Mouse (Mus musculus) stomach, postnatal 0 days (tissue): ENCODE measurements around the gene Serhl. TPM values are rescaled to one million over a fixed set of nuclear protein-coding genes. Genes with fewer than 3 reads are reported as not detected.

Experiments used
- ATAC-seq: fragments of 200-750 bp; cut with Nextera tagmentation; 2 replicates; pipeline ENCODE4 v1.8.0; 2017; ENCODE audit not compliant: low FRiP score, low TSS enrichment
- DNase-seq: peaks from one replicate; pipeline ENCODE4 v3.0.0-alpha.2; 2016; ENCODE audit warnings: low spot score
- H3K27ac ChIP-seq: fragments of 300-500 bp; sonication (generic); replicated peaks from 2 replicates; pipeline ENCODE4 v1.5.1; 2014; ENCODE audit warnings: mild to moderate bottlenecking, control low read depth
- H3K27me3 ChIP-seq: fragments of 300-500 bp; sonication (generic); 2 replicates; pipeline ENCODE4 v1.6.1; 2014; ENCODE audit warnings: low read length; ENCODE audit not compliant: control insufficient read depth, insufficient read depth
- H3K36me3 ChIP-seq: fragments of 300-500 bp; sonication (generic); 2 replicates; pipeline ENCODE4 v1.6.1; 2014; ENCODE audit warnings: low read length, mixed read lengths; ENCODE audit not compliant: control insufficient read depth, insufficient read depth
- H3K4me1 ChIP-seq: fragments of 300-500 bp; sonication (generic); replicated peaks from 2 replicates; pipeline ENCODE4 v1.6.1; 2014; ENCODE audit warnings: antibody characterized with exemption; ENCODE audit not compliant: control insufficient read depth, insufficient read depth
- H3K4me2 ChIP-seq: fragments of 300-500 bp; sonication (generic); replicated peaks from 2 replicates; pipeline ENCODE4 v1.6.1; 2014; ENCODE audit warnings: low read depth, mild to moderate bottlenecking, control low read depth, moderate library complexity
- H3K4me3 ChIP-seq: fragments of 300-500 bp; sonication (generic); 2 replicates; pipeline ENCODE4 v1.5.1; 2014; ENCODE audit warnings: low read depth, low read length, control low read depth
- H3K9ac ChIP-seq: fragments of 300-500 bp; sonication (generic); 2 replicates; pipeline ENCODE4 v1.6.1; 2014; ENCODE audit warnings: mild to moderate bottlenecking, low read length, control low read depth, mixed read lengths
- H3K9me3 ChIP-seq: fragments of 300-500 bp; sonication (generic); 2 replicates; pipeline ENCODE4 v1.6.1; 2016; ENCODE audit warnings: low read length; ENCODE audit not compliant: control insufficient read depth
- CTCF ChIP-seq: IDR thresholded peaks from 2 replicates; pipeline ENCODE4 v1.5.1; 2016; ENCODE audit warnings: antibody characterized with exemption, low read depth, mild to moderate bottlenecking, moderate library complexity
- EP300 ChIP-seq: optimal IDR thresholded peaks from 2 replicates; pipeline ENCODE3; 2016; ENCODE audit warnings: antibody characterized with exemption
- WGBS: fragments of 180-500 bp; shearing (Covaris S2); extraction: QIAGEN DNeasy Blood & Tissue Kit; methylation state at CpG from one replicate; pipeline ENCODE4 v1.1.7; 2014; 5-methylcytosine and 5-hydroxymethylcytosine counted together
- polyA plus RNA-seq: library from polyadenylated mRNA; unstranded; fragments of >200 nt; fragmentation: Nextera tagmentation; extraction: Ambion mirVana; gene quantifications from 2 replicates; pipeline ENCODE4 v1.2.1, GENCODE M21; 2015

Gene Serhl
- polyA plus RNA-seq, 1 experiment from 2014 or later = 51.5 TPM

- Histone ChIP-seq H3K9ac (no peak overlapping the region), H3K9me3 (no peaks in the 10 kb centered on the region), H3K4me3 (no peak overlapping the region), H3K4me2 (no peak overlapping the region), H3K36me3 (peaks cover 45% of the 10 kb centered on the region), H3K27ac (no peak overlapping the region), H3K4me1 (no peaks in the 10 kb centered on the region), H3K27me3 (no peaks in the 10 kb centered on the region)
- DNase-seq (no peak), ATAC-seq (no peak)
- no peak for TF ChIP-seq EP300
- 64% methylated on average over 2 of the region's 2 CpGs for WGBS
Observed at GRCm38 (mm10) chr15:83135654-83136053, 46.3 kb downstream of the Serhl start.

GRCm38 (mm10) chr15:83142861-83143260 is 53.6 kb downstream of the Serhl start:
- Histone ChIP-seq H3K9me3 (no peaks in the 10 kb centered on the region), H3K27ac (peak overlapping the region; percentile 76), H3K4me2 (no peak overlapping the region), H3K27me3 (no peaks in the 10 kb centered on the region), H3K4me3 (no peak overlapping the region), H3K36me3 (no peaks in the 10 kb centered on the region; the same call in 1 of the 2 replicates), H3K9ac (no peak overlapping the region), H3K4me1 (peaks cover 8% of the 10 kb centered on the region; the same call in 1 of the 2 replicates)
- WGBS = 12% methylated on average over 5 of the region's 5 CpGs
- ATAC-seq = peak; percentile 24; the same call in 1 of the 2 replicates
- TF ChIP-seq EP300 (no peak), CTCF (no peak)
- no peak for DNase-seq

- no peak for DNase-seq
- H3K4me3 ChIP-seq = no peak overlapping the region
- 67% methylated on average over 6 of the region's 6 CpGs for WGBS
Observed at GRCm38 (mm10) chr15:83145541-83145940, 56.2 kb downstream of the Serhl start.

GRCm38 (mm10) chr15:83148395-83148794 is 59.1 kb downstream of the Serhl start:
- Histone ChIP-seq H3K4me1 (peaks cover 6% of the 10 kb centered on the region; the same call in 1 of the 2 replicates), H3K9ac (peak overlapping the region; percentile 98), H3K36me3 (no peaks in the 10 kb centered on the region), H3K9me3 (no peaks in the 10 kb centered on the region), H3K4me2 (peak overlapping the region; percentile 82), H3K4me3 (peak overlapping the region; percentile 91), H3K27me3 (no peaks in the 10 kb centered on the region), H3K27ac (peak overlapping the region; percentile 99)
- ATAC-seq (no peak), DNase-seq (no peak)
- 1% methylated on average over 21 of the region's 21 CpGs for WGBS
- no peak for TF ChIP-seq EP300
- no peak for TF ChIP-seq CTCF

More at GRCm38 (mm10) chr15:83145541-83145940, 56.2 kb downstream of the Serhl start:
- no peaks in the 10 kb centered on the region; the same call in 1 of the 2 replicates for H3K36me3 ChIP-seq
- H3K27me3 ChIP-seq = no peaks in the 10 kb centered on the region
- no peak overlapping the region for H3K9ac ChIP-seq
- no peaks in the 10 kb centered on the region for H3K9me3 ChIP-seq
- H3K4me1 ChIP-seq = peaks cover 11% of the 10 kb centered on the region; the same call in 1 of the 2 replicates
- H3K4me2 ChIP-seq = no peak overlapping the region
- H3K27ac ChIP-seq = no peak overlapping the region
- TF ChIP-seq EP300 (no peak), CTCF (no peak)
- ATAC-seq = no peak

- ATAC-seq (peak; percentile 82), DNase-seq (peak; percentile 84)
- H3K4me3 ChIP-seq = peak overlapping the region; percentile 91
- no peaks in the 10 kb centered on the region for H3K36me3 ChIP-seq
- peaks cover 4% of the 10 kb centered on the region; the same call in 1 of the 2 replicates for H3K4me1 ChIP-seq
- peak overlapping the region; percentile 82 for H3K4me2 ChIP-seq
- peak overlapping the region; percentile 99 for H3K27ac ChIP-seq
- H3K9me3 ChIP-seq = no peaks in the 10 kb centered on the region
- H3K9ac ChIP-seq = peak overlapping the region; percentile 98
- H3K27me3 ChIP-seq = no peaks in the 10 kb centered on the region
- under 1% methylated on average over 21 of the region's 41 CpGs for WGBS
- no peak for TF ChIP-seq EP300
- TF ChIP-seq CTCF = no peak
Observed at GRCm38 (mm10) chr15:83148801-83149195, 59.5 kb downstream of the Serhl start.

GRCm38 (mm10) chr15:83149196-83150072 is 60.1 kb downstream of the Serhl start, which contains the start of gene Poldip3:
Poldip3 (minus strand) TSS chr15:83149384.
- Histone ChIP-seq H3K27me3 (no peaks in the 10 kb centered on the region), H3K4me2 (peak within 1 kb of the TSS; percentile 82), H3K4me1 (peaks cover 4% of the 10 kb centered on the region; the same call in 1 of the 2 replicates), H3K9ac (peak within 1 kb of the TSS; percentile 98), H3K27ac (peak within 1 kb of the TSS; percentile 99), H3K9me3 (no peaks in the 10 kb centered on the region), H3K4me3 (peak within 1 kb of the TSS; percentile 91), H3K36me3 (peaks cover 3% of the 10 kb centered on the region; the same call in 1 of the 2 replicates)
- DNase-seq = peak; percentile 98
- peak; percentile 92 for ATAC-seq
- under 1% methylated on average over 56 of the region's 56 CpGs for WGBS
- TF ChIP-seq EP300 (peak; percentile 92), CTCF (no peak)
